Mouse (Mus musculus): ENCODE measurements around the gene Gzmk.

Gene Gzmk

DNA sequence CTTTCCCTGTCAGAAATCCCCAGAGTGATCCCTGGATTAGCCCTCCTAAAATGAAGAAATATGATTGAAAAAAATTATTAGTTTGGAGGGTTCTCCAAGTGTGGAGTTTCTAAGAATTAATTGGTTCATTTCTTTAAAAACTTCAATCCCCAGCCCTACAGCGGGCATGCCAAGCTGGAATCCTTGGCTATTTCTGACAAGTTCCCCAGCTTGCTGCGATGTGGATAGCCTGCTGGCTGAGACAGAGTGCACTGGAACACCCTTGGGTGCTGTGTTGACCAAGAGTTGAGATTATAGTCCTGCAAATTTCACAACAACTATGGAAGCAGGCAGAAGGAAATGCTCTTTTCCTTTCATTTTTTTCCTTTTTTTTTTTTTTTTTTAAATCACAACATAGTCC lies 24.1 kb downstream of the Gzmk start:
- DNase-seq, result no peak

DNA sequence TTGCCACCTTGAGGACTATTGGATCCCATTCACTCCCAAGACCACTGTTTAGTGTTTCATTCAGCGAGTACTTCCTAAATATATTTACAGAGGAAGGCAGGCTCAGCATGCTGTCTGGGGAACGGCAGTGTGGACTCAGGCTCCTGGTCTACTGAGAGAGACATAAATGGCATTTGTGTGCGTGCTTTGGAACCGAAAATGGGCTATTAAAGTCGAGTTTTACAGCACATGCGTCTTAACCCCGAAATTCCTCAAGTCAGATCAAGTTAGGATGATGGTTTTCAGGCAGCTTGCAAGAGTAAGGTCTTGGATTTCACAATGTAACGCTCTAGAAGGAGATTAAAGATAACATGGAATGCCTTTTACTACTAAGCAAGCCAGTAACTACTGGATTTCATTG lies 25.0 kb downstream of the Gzmk start:
- DNase-seq, result no peak

DNA sequence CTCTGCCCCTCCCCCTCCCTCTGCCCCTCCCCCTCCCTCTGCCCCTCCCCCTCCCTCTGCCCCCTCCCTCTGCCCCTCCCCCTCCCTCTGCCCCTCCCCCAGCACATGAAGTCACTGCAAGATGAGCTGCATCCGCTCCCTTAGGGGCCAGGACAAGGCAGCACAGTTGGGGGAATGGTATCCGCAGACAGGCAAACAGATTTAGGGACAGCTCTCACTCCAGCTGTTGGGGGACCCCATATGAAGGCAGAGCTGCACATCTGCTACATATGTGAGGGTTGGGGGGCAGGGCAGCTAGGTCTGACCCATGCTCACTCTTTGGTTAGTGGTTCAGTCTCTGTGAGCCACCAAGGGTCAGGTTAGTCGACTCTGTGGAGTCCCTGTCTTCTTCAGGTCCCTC lies 26.4 kb downstream of the Gzmk start:
- DNase-seq, result no peak

DNA sequence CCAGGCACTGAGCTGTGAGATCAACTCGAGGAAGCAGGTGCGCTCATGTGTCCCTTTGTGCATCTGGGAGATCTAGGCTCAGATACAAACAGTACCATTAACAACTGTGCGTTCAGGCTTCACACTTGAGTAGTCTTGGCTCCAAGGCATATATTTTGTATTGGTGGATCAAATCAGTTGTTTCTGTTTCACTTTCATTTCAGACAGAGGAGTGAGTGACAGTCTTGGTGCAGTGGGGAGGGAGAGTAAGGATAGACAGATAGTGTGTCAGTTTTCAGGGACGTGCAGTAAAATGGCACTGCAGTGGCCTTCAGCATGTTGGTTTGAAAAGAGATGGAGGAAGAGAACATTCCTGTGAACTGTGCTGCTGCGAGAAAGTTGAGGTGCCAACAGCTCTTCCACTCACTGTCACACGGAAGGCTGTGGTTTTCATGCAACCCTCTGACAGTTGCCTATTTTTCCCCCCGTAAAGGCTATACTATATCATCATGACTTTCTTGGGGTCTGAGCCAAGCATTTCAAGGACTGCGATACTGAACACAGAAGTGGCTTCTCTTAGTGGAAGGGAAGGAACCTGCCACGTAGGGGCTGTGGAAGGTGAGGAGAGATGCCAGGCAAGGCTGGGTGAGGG lies 27.7 kb downstream of the Gzmk start:
- DNase-seq, result no peak

DNA sequence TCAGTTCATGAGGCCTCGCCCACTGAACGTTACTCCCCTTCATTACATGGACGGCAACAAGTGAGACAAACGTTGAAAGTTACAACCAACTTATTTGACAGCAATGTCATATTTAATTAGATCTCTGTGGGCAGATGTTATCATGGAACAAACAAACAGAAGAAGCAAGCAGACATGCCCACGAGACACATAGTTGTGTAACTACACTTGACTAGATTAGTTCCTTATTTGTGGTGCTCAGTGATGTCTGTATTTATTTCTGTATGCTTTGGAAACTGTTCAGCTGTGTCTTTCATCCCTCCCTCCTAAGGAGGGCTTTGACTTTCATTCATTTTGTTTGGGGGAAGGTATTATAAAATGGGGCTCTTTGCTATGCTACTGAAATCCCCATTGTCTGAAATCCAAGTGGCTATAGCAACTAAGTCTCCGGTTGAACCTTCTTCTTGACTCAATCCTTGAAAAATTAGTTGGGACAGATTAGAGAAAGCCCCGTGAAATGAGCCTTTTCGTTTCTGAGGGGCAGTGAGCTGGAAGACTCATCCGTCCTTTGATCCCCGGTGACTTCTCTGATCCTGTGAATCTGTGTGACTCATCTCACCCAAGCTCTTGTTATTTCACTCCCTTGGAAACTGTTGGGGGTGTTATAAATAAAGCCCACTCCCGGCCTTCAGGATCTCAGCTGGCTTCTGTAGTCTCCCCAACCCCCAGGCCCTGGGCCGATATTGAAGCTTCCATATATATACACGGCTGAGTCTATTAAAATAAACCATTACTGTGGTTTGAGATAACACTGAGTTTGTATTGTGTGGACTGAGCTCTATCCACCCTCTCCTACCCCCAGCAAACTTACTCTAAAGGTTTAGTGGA lies 28.7 kb downstream of the Gzmk start:
- DNase-seq, result no peak

DNA sequence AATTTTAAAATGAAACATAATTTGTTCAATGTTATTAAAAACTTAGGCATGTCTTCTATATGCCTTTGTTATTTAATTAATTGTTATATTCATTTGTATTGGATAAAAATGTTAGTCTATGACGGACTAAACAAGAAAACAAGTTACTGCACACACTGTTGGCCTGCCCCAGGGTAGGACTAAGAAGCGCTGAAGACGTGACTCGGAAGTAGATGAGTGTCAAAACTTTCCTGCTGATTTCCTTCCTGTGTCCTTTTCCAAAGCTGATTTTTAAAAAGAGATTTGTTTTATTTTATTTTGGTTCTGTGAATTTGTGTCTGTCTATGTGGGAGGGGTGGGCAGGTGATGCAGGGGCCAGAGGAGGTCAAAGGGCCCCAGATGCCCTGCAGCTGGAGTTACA lies 42.0 kb downstream of the Gzmk start:
- DNase-seq, result no peak

DNA sequence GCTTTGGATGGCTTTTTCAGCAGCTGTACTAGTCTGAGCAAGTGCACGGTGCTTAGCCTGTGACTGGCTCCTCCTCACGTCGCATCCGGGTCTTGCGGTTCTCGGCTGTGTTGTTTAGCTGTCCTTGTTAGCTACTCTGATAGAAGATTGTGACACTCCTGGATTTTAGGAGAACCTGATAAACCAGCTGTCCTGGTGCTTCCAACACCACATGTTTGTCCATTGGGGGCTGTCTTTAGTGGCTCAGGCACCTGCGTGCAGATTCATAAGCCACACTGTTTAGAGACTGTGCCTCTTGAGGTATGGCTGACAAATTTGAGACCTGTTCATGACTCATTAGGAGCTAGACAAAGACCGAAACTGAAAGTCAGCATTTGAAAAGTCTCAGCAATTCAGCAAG lies 42.4 kb downstream of the Gzmk start:
- DNase-seq, result no peak

DNA sequence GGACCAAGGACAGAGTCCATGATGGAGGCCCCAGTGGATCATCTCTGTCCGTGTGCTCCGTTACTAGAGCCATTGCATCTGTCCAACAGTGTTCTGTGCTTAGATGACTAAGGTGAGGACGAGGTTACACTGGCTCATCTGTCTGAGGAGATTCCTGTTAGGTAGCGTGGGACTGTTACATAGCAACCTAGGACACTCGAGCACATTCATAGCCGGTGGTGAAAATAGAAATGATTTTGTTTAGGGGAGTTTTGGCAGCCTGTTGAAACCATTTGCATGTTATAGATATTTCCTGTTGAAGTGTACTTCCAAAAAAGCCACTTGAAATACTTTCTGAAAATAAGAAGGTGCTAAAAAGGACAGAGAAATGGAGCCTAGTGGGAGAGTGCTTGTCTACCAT lies 51.5 kb downstream of the Gzmk start:
- no peak for DNase-seq

DNA sequence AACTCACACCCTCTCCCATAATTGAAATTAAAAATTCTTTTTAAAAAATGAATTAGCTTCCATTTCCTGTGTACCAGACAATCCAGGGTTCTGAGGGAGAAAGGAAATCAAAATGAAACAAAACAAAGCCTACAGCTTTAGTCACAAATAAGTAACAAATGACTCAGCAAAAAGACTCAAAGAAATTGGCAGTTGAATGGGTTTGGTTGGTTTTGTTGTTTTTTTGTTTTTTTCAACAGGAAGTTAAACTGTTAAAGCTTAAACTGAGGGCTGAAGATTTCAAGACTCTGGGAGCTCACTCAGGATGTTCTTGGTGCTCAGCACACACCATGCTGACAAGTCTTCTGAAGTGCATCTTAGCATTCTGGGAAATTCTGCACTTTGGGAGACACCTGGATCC lies 55.5 kb downstream of the Gzmk start:
- no peak for DNase-seq

DNA sequence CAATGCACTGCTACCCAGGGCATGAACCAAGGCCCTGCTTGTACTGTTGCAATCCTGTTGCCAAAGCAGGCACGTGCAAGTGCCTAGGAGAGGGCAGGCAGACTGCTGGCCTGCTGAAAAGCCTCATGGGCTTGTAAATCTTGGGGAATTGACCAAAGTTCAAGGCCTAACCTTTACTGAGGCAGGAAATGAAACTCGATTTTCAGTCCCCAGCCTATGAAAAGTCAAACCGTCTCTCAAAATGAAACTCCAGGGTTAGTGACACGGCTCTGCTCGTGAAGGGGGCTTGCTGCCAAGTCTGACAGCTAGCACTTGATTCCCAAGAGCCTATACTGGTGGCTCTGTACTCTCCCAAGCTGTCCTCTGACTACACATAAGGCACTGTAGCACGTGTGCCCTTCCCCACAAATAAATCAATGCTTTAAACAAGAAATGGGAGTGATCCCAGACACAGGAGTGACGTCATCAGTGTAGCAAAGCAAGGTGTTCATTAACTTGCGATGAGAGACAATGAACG lies 57.6 kb downstream of the Gzmk start:
- peak; percentile 13 for DNase-seq

DNA sequence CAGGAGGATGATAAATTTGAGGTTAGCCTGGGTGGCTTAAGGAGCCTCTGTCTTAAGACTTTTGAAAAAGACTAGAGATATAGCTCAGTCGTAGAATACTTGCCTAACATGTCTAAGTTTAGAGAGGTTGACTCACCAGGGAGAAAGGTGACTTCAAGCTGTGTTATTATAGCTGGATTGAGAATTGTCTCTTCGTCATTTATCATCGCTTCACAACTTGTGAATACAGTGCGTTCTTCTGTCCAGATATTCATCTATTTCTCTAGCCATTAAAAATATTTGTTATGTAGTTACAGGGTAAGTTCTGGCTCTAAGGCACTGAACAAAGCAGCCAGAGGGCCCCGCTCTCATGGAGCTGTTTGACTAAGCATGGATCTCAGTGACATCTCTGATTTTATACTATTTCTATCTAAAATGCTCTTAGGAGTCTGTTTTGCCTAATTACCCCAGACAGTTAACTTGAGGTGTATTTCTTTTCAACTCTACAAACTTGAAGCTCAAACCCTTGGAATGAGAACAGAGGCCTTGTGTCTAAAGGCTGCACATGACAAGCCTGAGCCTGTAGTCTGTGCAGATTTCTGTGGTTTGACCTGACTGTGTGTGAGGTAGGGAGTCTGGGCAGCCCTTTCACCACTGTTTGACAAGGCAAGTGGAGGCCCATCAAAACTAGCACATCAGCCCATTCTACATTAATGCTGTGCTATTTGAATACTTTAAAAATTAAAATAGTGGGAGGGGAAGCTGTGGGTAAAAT lies 61.3 kb downstream of the Gzmk start:
- no peak for DNase-seq

DNA sequence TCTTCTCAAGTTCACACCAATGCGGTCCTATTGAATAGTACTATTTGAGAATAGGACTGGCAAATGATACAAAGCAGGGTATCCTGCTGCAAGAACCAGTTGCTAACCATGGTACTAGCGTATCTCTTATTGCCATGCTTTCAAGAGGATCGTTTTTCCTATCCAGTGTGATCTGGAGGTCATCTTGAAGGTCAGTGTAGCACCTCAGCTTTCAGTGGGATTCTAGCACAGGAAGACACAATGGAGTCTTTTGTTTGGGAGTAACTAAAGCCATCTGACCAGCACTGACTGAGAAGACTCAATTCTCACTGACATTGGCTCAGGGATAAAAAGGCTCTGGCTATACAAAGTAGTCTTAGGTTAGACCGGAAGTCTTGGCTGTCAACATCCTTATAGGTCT lies 74.2 kb downstream of the Gzmk start:
- no peak for DNase-seq

DNA sequence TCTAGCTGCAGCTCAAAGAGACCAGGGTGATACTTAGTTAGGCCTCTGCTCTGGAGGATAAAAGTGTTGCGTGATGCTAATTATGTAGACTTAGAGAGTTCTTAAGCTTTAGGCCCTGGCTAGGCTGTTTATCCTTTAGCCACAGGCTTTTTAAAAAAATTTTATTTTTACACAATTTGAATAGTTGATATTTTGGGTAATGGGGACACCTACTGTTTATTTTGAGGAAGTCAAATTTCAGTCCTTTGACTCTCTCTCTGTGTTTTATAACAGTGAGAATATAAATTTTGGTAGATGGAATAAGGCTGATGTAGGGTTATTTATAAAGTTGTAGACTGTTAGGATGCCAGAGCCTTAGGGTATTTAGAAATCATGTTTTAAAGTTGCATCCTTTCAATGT lies 86.1 kb downstream of the Gzmk start:
- DNase-seq, result no peak

DNA sequence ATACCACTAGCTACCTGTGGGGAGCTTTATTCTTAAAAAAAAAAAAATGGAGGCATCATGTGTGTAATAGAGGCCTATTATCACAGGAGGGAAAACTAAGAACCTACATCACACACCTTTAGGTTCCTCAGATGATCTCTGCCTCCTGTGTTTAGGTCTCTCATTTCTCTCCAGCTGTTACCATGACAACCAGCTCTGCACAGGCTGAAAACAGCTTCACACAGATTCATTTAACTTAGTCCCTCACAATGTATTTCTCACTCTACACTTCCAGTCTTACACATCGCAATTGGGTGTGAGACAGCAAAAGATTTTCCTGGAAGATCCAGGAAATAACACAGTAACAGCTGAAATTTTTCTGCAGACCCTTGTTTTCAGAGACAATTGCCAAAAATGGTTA lies 95.7 kb downstream of the Gzmk start:
- no peak for DNase-seq
